Mouse (Mus musculus): Measurements from ENCODE around the gene Mt3.

DNA sequence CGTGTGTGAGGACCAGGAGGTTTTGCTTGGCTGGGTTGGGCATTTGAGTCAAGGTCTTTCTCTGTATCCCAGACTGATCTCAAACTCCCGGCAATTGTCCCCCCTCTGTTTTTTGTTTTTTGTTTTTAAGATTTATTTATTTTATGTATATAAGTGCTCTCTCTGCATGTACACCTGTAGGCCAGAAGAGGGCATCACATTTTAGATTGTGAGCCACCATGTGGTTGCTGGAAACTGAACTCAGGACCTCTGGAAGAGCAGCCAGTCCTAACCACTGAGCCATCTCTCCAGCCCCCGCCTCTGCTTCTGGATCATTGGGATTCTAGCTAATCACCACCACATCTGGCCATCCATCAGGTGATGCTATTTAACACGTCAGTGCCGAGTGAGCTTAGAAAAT is 42.6 kb upstream of the Mt3 start:
- TF ChIP-seq CTCF (IDR thresholded peaks at IDR 0.05 in 2 of 3, conservative IDR thresholded peaks at IDR 0.05 in 1 of 3; ENCODE audit: control insufficient read depth in 1 of 3, insufficient read depth in 1 of 3, low read depth in 2 of 3, low read length in 3 of 3, poor library complexity in 1 of 3, severe bottlenecking in 1 of 3): peak in 2 of 3 experiments; percentile 16 to 39; a peak in 2 of 6 replicates
- no peak for TF ChIP-seq ZC3H11A (IDR thresholded peaks at IDR 0.05; ENCODE audit: low read depth, low read length)
- TF ChIP-seq CHD1 (IDR thresholded peaks at IDR 0.05; ENCODE audit: low read depth, low read length): no peak
- no peak for TF ChIP-seq POLR2A (IDR thresholded peaks at IDR 0.05; ENCODE audit: control insufficient read depth in 1 of 2, insufficient read depth in 1 of 2, low read depth in 1 of 2, low read length in 2 of 2, poor library complexity in 1 of 2)
- no peak for TF ChIP-seq CHD2 (IDR thresholded peaks at IDR 0.05; ENCODE audit: low read length)
- no peak for TF ChIP-seq POLR2AphosphoS5 (IDR thresholded peaks at IDR 0.05; ENCODE audit: borderline replicate concordance, low read depth, low read length)
- no peak for TF ChIP-seq MAFK (IDR thresholded peaks at IDR 0.05; ENCODE audit: borderline replicate concordance, low read depth, low read length)
- no peak for TF ChIP-seq GABPA (IDR thresholded peaks at IDR 0.05; ENCODE audit: low read depth, low read length)
